Mouse (Mus musculus): ENCODE measurements around the gene Amer3. TPM values are rescaled to one million over a fixed set of nuclear protein-coding genes. Genes with fewer than 3 reads are reported as not detected.
"Not testable (repeated sequence)": the region's sequence is repeated elsewhere in the genome, so short reads cannot be mapped to it uniquely, and the experiment has no call there.

Amer3 gene
- polyA plus RNA-seq, 1 experiment from 2014 or later, result 4.8 TPM

GRCm38 (mm10) chr1:34584736-34585135 is 5.3 kb downstream of the Amer3 start:
- WGBS, result 81% methylated on average over 4 of the region's 4 CpGs
- Histone ChIP-seq H3K27ac (ENCODE audit: low read depth, low read length) (no peak overlapping the region), H3K36me3 (ENCODE audit: control insufficient read depth, insufficient read depth, low read length) (no peaks in the 10 kb centered on the region)

GRCm38 (mm10) chr1:34587298-34588096 is 8.0 kb downstream of the Amer3 start:
- Histone ChIP-seq H3K9me3 (ENCODE audit: control insufficient read depth, low read length) (no peaks in the 10 kb centered on the region), H3K4me2 (no peak overlapping the region), H3K4me3 (ENCODE audit: low read depth, low read length) (no peak overlapping the region), H3K27me3 (ENCODE audit: control insufficient read depth, insufficient read depth, low read length) (no peaks in the 10 kb centered on the region), H3K4me1 (ENCODE audit: control insufficient read depth, insufficient read depth, low read length) (no peaks in the 10 kb centered on the region), H3K27ac (ENCODE audit: low read depth, low read length) (no peak overlapping the region), H3K36me3 (ENCODE audit: control insufficient read depth, insufficient read depth, low read length) (no peaks in the 10 kb centered on the region), H3K9ac (ENCODE audit: low read length) (no peak overlapping the region)
- DNase-seq (ENCODE audit: low spot score, missing footprints) (no peak), ATAC-seq (ENCODE audit: low FRiP score) (no peak)
- 88% methylated on average over 22 of the region's 22 CpGs for WGBS

More at GRCm38 (mm10) chr1:34584736-34585135, 5.3 kb downstream of the Amer3 start:
- H3K9me3 ChIP-seq (ENCODE audit: control insufficient read depth, low read length), result no peaks in the 10 kb centered on the region
- ATAC-seq (ENCODE audit: low FRiP score) (no peak), DNase-seq (ENCODE audit: low spot score, missing footprints) (no peak)
- no peak overlapping the region for H3K4me3 ChIP-seq (ENCODE audit: low read depth, low read length)
- no peak overlapping the region for H3K4me2 ChIP-seq
- no peak overlapping the region for H3K9ac ChIP-seq (ENCODE audit: low read length)
- H3K27me3 ChIP-seq (ENCODE audit: control insufficient read depth, insufficient read depth, low read length), result no peaks in the 10 kb centered on the region
- no peaks in the 10 kb centered on the region for H3K4me1 ChIP-seq (ENCODE audit: control insufficient read depth, insufficient read depth, low read length)

DNA sequence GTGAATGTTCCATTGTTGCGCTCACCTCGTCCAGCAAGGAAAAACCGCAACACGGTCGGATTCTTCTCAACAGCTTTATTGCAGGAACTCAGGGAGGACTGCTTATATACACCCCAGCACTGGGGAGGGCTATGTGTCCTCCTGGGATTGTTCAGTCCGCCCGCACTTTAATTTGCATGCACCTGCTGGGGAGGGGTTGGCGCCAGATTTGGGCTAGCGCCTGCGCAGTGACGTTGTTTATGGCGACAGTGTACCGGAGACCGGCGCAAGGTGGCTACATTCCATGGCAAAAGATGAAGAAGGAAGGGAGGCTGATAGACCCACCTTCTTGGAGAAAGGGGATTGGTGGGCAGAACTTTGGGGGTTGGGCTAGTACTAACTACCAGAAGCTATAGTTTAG is 20.5 kb downstream of the Amer3 start:
- H3K9ac ChIP-seq (ENCODE audit: low read length), result no peak overlapping the region

GRCm38 (mm10) chr1:34601323-34602047 is 22.0 kb downstream of the Amer3 start:
- Histone ChIP-seq H3K4me3 (ENCODE audit: low read depth, low read length) (no peak overlapping the region), H3K9me3 (ENCODE audit: control insufficient read depth, low read length) (no peaks in the 10 kb centered on the region), H3K9ac (ENCODE audit: low read length) (no peak overlapping the region), H3K27ac (ENCODE audit: low read depth, low read length) (no peak overlapping the region), H3K4me2 (no peak overlapping the region), H3K36me3 (ENCODE audit: control insufficient read depth, insufficient read depth, low read length) (no peaks in the 10 kb centered on the region), H3K4me1 (ENCODE audit: control insufficient read depth, insufficient read depth, low read length) (no peaks in the 10 kb centered on the region), H3K27me3 (ENCODE audit: control insufficient read depth, insufficient read depth, low read length) (no peaks in the 10 kb centered on the region)
- no peak for ATAC-seq (ENCODE audit: low FRiP score)
- DNase-seq (ENCODE audit: low spot score, missing footprints), result no peak
- WGBS, result 77% methylated on average over 3 of the region's 3 CpGs

More for the DNA sequence above, 20.5 kb downstream of the Amer3 start:
- no peak for ATAC-seq (ENCODE audit: low FRiP score)
- 71% methylated on average over 15 of the region's 15 CpGs for WGBS
- DNase-seq (ENCODE audit: low spot score, missing footprints), result no peak
- no peak overlapping the region for H3K27ac ChIP-seq (ENCODE audit: low read depth, low read length)
- no peaks in the 10 kb centered on the region for H3K4me1 ChIP-seq (ENCODE audit: control insufficient read depth, insufficient read depth, low read length)
- H3K4me2 ChIP-seq, result no peak overlapping the region
- H3K9me3 ChIP-seq (ENCODE audit: control insufficient read depth, low read length), result no peaks in the 10 kb centered on the region
- no peaks in the 10 kb centered on the region for H3K27me3 ChIP-seq (ENCODE audit: control insufficient read depth, insufficient read depth, low read length)
- H3K4me3 ChIP-seq (ENCODE audit: low read depth, low read length), result no peak overlapping the region
- no peaks in the 10 kb centered on the region for H3K36me3 ChIP-seq (ENCODE audit: control insufficient read depth, insufficient read depth, low read length)

DNA sequence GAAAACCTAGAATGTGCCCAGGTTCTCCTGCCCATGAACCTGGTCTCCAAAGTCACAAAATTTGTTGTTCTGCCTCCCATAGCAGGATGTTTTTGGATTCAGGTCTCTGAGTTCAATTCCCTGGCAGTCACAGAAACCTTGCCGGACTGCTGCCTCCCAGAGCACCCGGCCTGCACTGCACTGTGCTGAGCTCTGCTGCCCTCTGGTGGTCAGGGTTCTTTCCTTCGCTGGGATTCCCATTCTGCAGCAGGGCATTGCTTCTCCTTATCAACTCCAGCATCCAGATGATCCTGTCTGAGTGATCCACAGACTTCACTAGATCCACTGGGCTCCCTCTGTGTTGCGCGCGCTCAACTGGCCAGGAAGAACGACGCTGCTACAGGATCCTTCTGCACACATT is 22.9 kb downstream of the Amer3 start:
- WGBS, result 12% methylated on average over 8 of the region's 8 CpGs
- ATAC-seq (ENCODE audit: low FRiP score) (peak; percentile 81), DNase-seq (ENCODE audit: low spot score, missing footprints) (peak; percentile 98)
- H3K27ac ChIP-seq (ENCODE audit: low read depth, low read length), result no peak overlapping the region
- H3K4me3 ChIP-seq (ENCODE audit: low read depth, low read length), result no peak overlapping the region
- no peaks in the 10 kb centered on the region for H3K9me3 ChIP-seq (ENCODE audit: control insufficient read depth, low read length)
- H3K9ac ChIP-seq (ENCODE audit: low read length), result no peak overlapping the region
- no peaks in the 10 kb centered on the region for H3K27me3 ChIP-seq (ENCODE audit: control insufficient read depth, insufficient read depth, low read length)
- H3K36me3 ChIP-seq (ENCODE audit: control insufficient read depth, insufficient read depth, low read length), result no peaks in the 10 kb centered on the region
- H3K4me2 ChIP-seq, result no peak overlapping the region
- no peaks in the 10 kb centered on the region for H3K4me1 ChIP-seq (ENCODE audit: control insufficient read depth, insufficient read depth, low read length)

DNA sequence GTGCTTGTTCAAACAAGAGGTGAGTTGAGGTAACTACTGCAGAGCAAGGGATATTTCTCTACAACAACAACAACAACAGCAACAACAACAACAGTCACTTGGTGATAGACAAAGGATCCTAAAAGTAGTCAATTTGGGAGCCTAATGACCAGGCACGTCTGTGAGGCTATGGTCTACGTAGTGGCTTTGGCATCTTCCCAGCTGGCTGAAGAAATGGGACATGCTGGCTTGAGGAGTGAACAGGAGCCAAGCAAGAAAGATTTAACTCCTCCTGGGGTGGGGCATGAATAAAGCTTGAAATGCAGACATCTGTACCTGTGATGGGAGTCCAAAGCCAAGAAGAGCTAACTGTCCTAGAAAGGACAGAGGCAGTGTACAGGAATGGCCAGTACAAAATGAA is 34.3 kb downstream of the Amer3 start:
- 88% methylated on average over 2 of the region's 2 CpGs for WGBS
- no peak for ATAC-seq (ENCODE audit: low FRiP score)
- H3K4me3 ChIP-seq (ENCODE audit: low read depth, low read length), result no peak overlapping the region

DNA sequence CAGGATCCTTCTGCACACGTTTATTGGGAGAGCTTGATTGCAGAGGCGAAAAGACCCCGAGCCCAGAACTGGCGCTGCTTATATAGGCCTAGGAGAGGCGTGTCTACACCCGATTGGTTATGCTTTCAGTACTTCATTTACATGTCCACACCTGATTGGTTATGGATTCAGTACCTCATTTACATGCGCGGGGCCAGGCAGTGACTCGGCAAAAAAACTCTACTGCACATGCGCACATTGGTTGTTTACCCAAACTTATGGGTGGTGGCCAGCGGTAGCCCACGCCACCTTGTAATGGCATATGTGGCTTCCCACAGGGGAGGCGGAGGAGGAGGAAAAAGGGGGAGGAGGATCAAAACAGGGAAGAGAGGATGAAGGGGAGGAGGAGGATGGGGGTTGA is 40.7 kb downstream of the Amer3 start:
- H3K36me3 ChIP-seq (ENCODE audit: control insufficient read depth, insufficient read depth, low read length); H3K27me3 ChIP-seq (ENCODE audit: control insufficient read depth, insufficient read depth, low read length); H3K4me2 ChIP-seq; ATAC-seq (ENCODE audit: low FRiP score); H3K4me1 ChIP-seq (ENCODE audit: control insufficient read depth, insufficient read depth, low read length); H3K4me3 ChIP-seq (ENCODE audit: low read depth, low read length); H3K9me3 ChIP-seq (ENCODE audit: control insufficient read depth, low read length); H3K27ac ChIP-seq (ENCODE audit: low read depth, low read length); DNase-seq (ENCODE audit: low spot score, missing footprints); H3K9ac ChIP-seq (ENCODE audit: low read length): not testable (repeated sequence)
- 95% methylated on average over 13 of the region's 13 CpGs for WGBS

More for the DNA sequence above, 34.3 kb downstream of the Amer3 start:
- no peak for DNase-seq (ENCODE audit: low spot score, missing footprints)
- no peaks in the 10 kb centered on the region for H3K36me3 ChIP-seq (ENCODE audit: control insufficient read depth, insufficient read depth, low read length)
- H3K27ac ChIP-seq (ENCODE audit: low read depth, low read length), result no peak overlapping the region
- no peaks in the 10 kb centered on the region for H3K27me3 ChIP-seq (ENCODE audit: control insufficient read depth, insufficient read depth, low read length)
- no peaks in the 10 kb centered on the region for H3K9me3 ChIP-seq (ENCODE audit: control insufficient read depth, low read length)
- no peak overlapping the region for H3K4me2 ChIP-seq
- H3K9ac ChIP-seq (ENCODE audit: low read length), result no peak overlapping the region
- no peaks in the 10 kb centered on the region for H3K4me1 ChIP-seq (ENCODE audit: control insufficient read depth, insufficient read depth, low read length)

DNA sequence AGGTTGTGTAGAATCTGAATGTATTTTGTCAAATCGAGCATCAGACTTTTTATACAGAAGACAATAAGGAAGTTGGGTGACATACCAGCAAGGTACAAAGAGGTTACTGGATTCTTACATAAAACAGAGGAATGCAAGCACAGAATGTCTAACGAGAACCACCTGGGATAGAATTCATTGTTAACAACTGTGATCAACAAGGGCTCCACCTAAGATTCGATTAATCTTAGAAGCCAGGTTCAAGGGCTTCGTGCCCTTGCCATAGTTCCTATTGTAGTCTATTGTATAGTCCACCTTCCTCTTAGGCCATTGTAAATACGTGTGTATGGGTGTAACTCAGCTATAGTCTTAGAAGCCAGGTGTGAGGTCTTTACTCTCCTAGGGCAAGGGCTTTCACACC is 41.3 kb downstream of the Amer3 start:
- DNase-seq (ENCODE audit: low spot score, missing footprints); H3K4me2 ChIP-seq; H3K36me3 ChIP-seq (ENCODE audit: control insufficient read depth, insufficient read depth, low read length); H3K27ac ChIP-seq (ENCODE audit: low read depth, low read length); H3K4me3 ChIP-seq (ENCODE audit: low read depth, low read length); ATAC-seq (ENCODE audit: low FRiP score); H3K9ac ChIP-seq (ENCODE audit: low read length); H3K4me1 ChIP-seq (ENCODE audit: control insufficient read depth, insufficient read depth, low read length); H3K27me3 ChIP-seq (ENCODE audit: control insufficient read depth, insufficient read depth, low read length); H3K9me3 ChIP-seq (ENCODE audit: control insufficient read depth, low read length): not testable (repeated sequence)
- 83% methylated on average over 5 of the region's 5 CpGs for WGBS

- WGBS, result 86% methylated on average over 18 of the region's 18 CpGs
- ATAC-seq (ENCODE audit: low FRiP score) (no peak), DNase-seq (ENCODE audit: low spot score, missing footprints) (no peak)
- no peaks in the 10 kb centered on the region for H3K27me3 ChIP-seq (ENCODE audit: control insufficient read depth, insufficient read depth, low read length)
- no peaks in the 10 kb centered on the region for H3K9me3 ChIP-seq (ENCODE audit: control insufficient read depth, low read length)
- H3K4me3 ChIP-seq (ENCODE audit: low read depth, low read length), result no peak overlapping the region
- no peak overlapping the region for H3K4me2 ChIP-seq
- H3K36me3 ChIP-seq (ENCODE audit: control insufficient read depth, insufficient read depth, low read length), result no peaks in the 10 kb centered on the region
- no peak overlapping the region for H3K9ac ChIP-seq (ENCODE audit: low read length)
- no peaks in the 10 kb centered on the region for H3K4me1 ChIP-seq (ENCODE audit: control insufficient read depth, insufficient read depth, low read length)
- H3K27ac ChIP-seq (ENCODE audit: low read depth, low read length), result no peak overlapping the region
Measured at GRCm38 (mm10) chr1:34635711-34636110, 56.3 kb downstream of the Amer3 start.

Data from midbrain, embryonic 11.5 days (tissue).